ENCODE assay signal across 21 mouse cellular contexts in the genomic region with DNA sequence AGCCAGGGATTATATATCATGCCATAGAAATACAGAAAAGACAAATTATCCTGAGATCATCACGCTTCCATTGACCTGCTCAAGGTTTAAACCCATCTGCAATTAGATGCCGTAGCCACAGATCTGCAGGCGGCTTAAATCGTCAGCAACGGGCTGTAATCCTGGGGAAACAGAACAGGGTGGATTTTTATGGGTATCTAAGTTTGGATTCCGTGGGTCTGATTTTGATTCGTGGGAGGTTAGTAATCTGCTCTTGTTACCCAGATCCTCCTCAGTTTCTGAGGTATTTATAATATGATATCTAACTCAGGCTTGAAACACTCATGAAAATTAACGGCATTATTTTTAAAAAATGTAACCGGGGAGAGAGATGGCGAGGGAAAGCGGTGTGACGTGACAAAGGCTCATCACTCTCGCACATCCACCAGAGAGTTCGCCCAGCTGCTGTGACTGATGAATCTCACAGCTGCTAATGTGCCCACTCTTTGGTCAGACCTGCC.
DNase-seq lines count a peak whose midpoint lies in the region; ATAC-seq lines count a peak whose summit lies in the region.
"Had no signal": no experiment of that assay in that cellular context is flagged by ENCODE, and none has a peak within 500 bp of the region (broad histone marks: within the 10 kb centered on the region; RNA-seq: fewer than 3 reads in every experiment).

No protein-coding gene starts in this region.

- DNase-seq in forebrain, embryonic 11.5 days (ENCODE audit: low spot score): no peak
- DNase-seq in midbrain, embryonic 14.5 days: no peak
- peak; percentile 64 for DNase-seq in telencephalon, adult 2 months (ENCODE audit: low read depth, low spot score)
- DNase-seq in cerebellum, adult 8-10 months: no peak
- DNase-seq: adrenal gland, postnatal 10 days; cerebellum, postnatal 10 days; gastrocnemius, postnatal 10 days; heart, adult 18-20 months; kidney, postnatal 4 days; lung, postnatal 4 days had no signal

- H3K27me3 ChIP-seq in forebrain, embryonic 11.5 days (ENCODE audit: control insufficient read depth, insufficient read depth, low read length): no peaks in the 10 kb centered on the region
- H3K27me3 ChIP-seq in forebrain, embryonic 13.5 days: no peaks in the 10 kb centered on the region
- no peaks in the 10 kb centered on the region for H3K27me3 ChIP-seq in midbrain, embryonic 13.5 days
- H3K27me3 ChIP-seq in midbrain, embryonic 14.5 days (ENCODE audit: control insufficient read depth, insufficient read depth, low read length): no peaks in the 10 kb centered on the region
- H3K27me3 ChIP-seq in hindbrain, embryonic 16.5 days (replicated peaks; ENCODE audit: control insufficient read depth, insufficient read depth, low read length): no peaks in the 10 kb centered on the region
- H3K27me3 ChIP-seq: heart, embryonic 15.5 days; kidney, embryonic 15.5 days; lung, embryonic 15.5 days; Patski had no signal

- ATAC-seq in forebrain, embryonic 11.5 days (replicated peaks; ENCODE audit: low FRiP score): no peak
- ATAC-seq in forebrain, embryonic 13.5 days: no peak
- ATAC-seq in midbrain, embryonic 13.5 days: no peak
- ATAC-seq in midbrain, embryonic 14.5 days (ENCODE audit: low FRiP score, low TSS enrichment): no peak
- no peak for ATAC-seq in hindbrain, embryonic 16.5 days
- ATAC-seq: CD4-positive, CD25-positive, alpha-beta regulatory T cell, adult 4 months; intestine, postnatal 0 days; Patski had no signal

- H3K9ac ChIP-seq in forebrain, embryonic 11.5 days (ENCODE audit: low read length): peak overlapping the region; percentile 20; the same call in 1 of the 2 replicates
- H3K9ac ChIP-seq in forebrain, embryonic 13.5 days: no peak overlapping the region
- no peak overlapping the region for H3K9ac ChIP-seq in midbrain, embryonic 13.5 days (replicated peaks)
- no peak overlapping the region for H3K9ac ChIP-seq in midbrain, embryonic 14.5 days (replicated peaks; ENCODE audit: low read length)
- H3K9ac ChIP-seq in hindbrain, embryonic 16.5 days (ENCODE audit: low read depth, low read length): no peak overlapping the region
- H3K9ac ChIP-seq: heart, embryonic 15.5 days; kidney, embryonic 15.5 days; liver, embryonic 14.5 days; lung, embryonic 15.5 days had no signal

- no peaks in the 10 kb centered on the region for H3K36me3 ChIP-seq in forebrain, embryonic 11.5 days (ENCODE audit: control insufficient read depth, insufficient read depth, low read length)
- no peaks in the 10 kb centered on the region for H3K36me3 ChIP-seq in forebrain, embryonic 13.5 days (ENCODE audit: poor library complexity, severe bottlenecking)
- no peaks in the 10 kb centered on the region for H3K36me3 ChIP-seq in midbrain, embryonic 13.5 days
- H3K36me3 ChIP-seq in midbrain, embryonic 14.5 days (ENCODE audit: control insufficient read depth, insufficient read depth, low read length): no peaks in the 10 kb centered on the region
- H3K36me3 ChIP-seq in hindbrain, embryonic 16.5 days (ENCODE audit: control insufficient read depth, insufficient read depth, low read length): no peaks in the 10 kb centered on the region
- H3K36me3 ChIP-seq: heart, embryonic 15.5 days; kidney, embryonic 15.5 days; lung, embryonic 15.5 days had no signal

- no peaks in the 10 kb centered on the region for H3K9me3 ChIP-seq in forebrain, embryonic 11.5 days (ENCODE audit: control insufficient read depth, low read length)
- H3K9me3 ChIP-seq in forebrain, embryonic 13.5 days (replicated peaks): no peaks in the 10 kb centered on the region
- no peaks in the 10 kb centered on the region for H3K9me3 ChIP-seq in midbrain, embryonic 13.5 days
- H3K9me3 ChIP-seq in midbrain, embryonic 14.5 days (ENCODE audit: control insufficient read depth, low read length): no peaks in the 10 kb centered on the region
- no peaks in the 10 kb centered on the region for H3K9me3 ChIP-seq in hindbrain, embryonic 16.5 days (ENCODE audit: control insufficient read depth, low read length)
- H3K9me3 ChIP-seq: heart, embryonic 15.5 days; kidney, embryonic 15.5 days; lung, embryonic 15.5 days had no signal

- no peak overlapping the region for H3K4me3 ChIP-seq in forebrain, embryonic 11.5 days (ENCODE audit: low read depth, low read length)
- H3K4me3 ChIP-seq in forebrain, embryonic 13.5 days: no peak overlapping the region
- no peak overlapping the region for H3K4me3 ChIP-seq in midbrain, embryonic 13.5 days (replicated peaks)
- no peak overlapping the region for H3K4me3 ChIP-seq in midbrain, embryonic 14.5 days (replicated peaks; ENCODE audit: low read depth, low read length)
- no peak overlapping the region for H3K4me3 ChIP-seq in hindbrain, embryonic 16.5 days (ENCODE audit: low read length)
- H3K4me3 ChIP-seq: heart, embryonic 15.5 days; kidney, embryonic 15.5 days; lung, embryonic 15.5 days had no signal

- H3K4me1 ChIP-seq in forebrain, embryonic 11.5 days (replicated peaks; ENCODE audit: control insufficient read depth, insufficient read depth, low read length): no peaks in the 10 kb centered on the region
- H3K4me1 ChIP-seq in forebrain, embryonic 13.5 days: peaks cover 16% of the 10 kb centered on the region
- H3K4me1 ChIP-seq in midbrain, embryonic 13.5 days (replicated peaks): peaks cover 15% of the 10 kb centered on the region
- peaks cover 9% of the 10 kb centered on the region; the same call in 1 of the 2 replicates for H3K4me1 ChIP-seq in midbrain, embryonic 14.5 days (ENCODE audit: control insufficient read depth, insufficient read depth, low read length)
- H3K4me1 ChIP-seq in hindbrain, embryonic 16.5 days (ENCODE audit: control insufficient read depth, insufficient read depth, low read depth, low read length): peaks cover 10% of the 10 kb centered on the region
- H3K4me1 ChIP-seq: heart, embryonic 15.5 days; lung, embryonic 15.5 days had no signal

- no peak overlapping the region for H3K4me2 ChIP-seq in forebrain, embryonic 11.5 days (ENCODE audit: low read depth, low read length, severe bottlenecking)
- H3K4me2 ChIP-seq in forebrain, embryonic 13.5 days: no peak overlapping the region
- H3K4me2 ChIP-seq in midbrain, embryonic 13.5 days (replicated peaks): 0 out of 2 replicates have a peak overlapping the region, but pooled peaks have one; percentile 3
- H3K4me2 ChIP-seq in midbrain, embryonic 14.5 days (ENCODE audit: low read length): no peak overlapping the region
- peak overlapping the region; percentile 8; the same call in 1 of the 2 replicates for H3K4me2 ChIP-seq in hindbrain, embryonic 16.5 days (ENCODE audit: low read length)
- H3K4me2 ChIP-seq: heart, embryonic 15.5 days; kidney, embryonic 15.5 days; lung, embryonic 15.5 days had no signal

- 80% methylated on average over 14 of the region's 14 CpGs for WGBS in forebrain, embryonic 11.5 days
- WGBS in forebrain, embryonic 13.5 days: 63% methylated on average over 14 of the region's 14 CpGs
- WGBS in midbrain, embryonic 13.5 days: 53% methylated on average over 14 of the region's 14 CpGs
- WGBS in midbrain, embryonic 14.5 days: 47% methylated on average over 14 of the region's 14 CpGs
- 53% methylated on average over 14 of the region's 14 CpGs for WGBS in hindbrain, embryonic 16.5 days

- H3K27ac ChIP-seq in forebrain, embryonic 11.5 days (ENCODE audit: low read depth, low read length): no peak overlapping the region
- H3K27ac ChIP-seq in forebrain, embryonic 13.5 days: no peak overlapping the region
- H3K27ac ChIP-seq in midbrain, embryonic 13.5 days: no peak overlapping the region
- H3K27ac ChIP-seq in midbrain, embryonic 14.5 days (replicated peaks; ENCODE audit: low read depth, low read length): no peak overlapping the region; the same call in 1 of the 2 replicates
- peak overlapping the region; percentile 7; the same call in 1 of the 2 replicates for H3K27ac ChIP-seq in hindbrain, embryonic 16.5 days (ENCODE audit: low read depth, low read length)
- H3K27ac ChIP-seq: heart, embryonic 15.5 days; kidney, embryonic 15.5 days; liver, embryonic 14.5 days; lung, embryonic 15.5 days; stomach, postnatal 0 days had no signal

Comparison
In these comparisons a context has a peak if more than half of its experiments do, and no peak if none do; other contexts are left out.
1. H3K4me2 ChIP-seq: peak in midbrain, embryonic 13.5 days (single experiment) and hindbrain, embryonic 16.5 days (single experiment); none in forebrain, embryonic 11.5 days (single experiment), forebrain, embryonic 13.5 days (single experiment) and midbrain, embryonic 14.5 days (single experiment).